Mouse (Mus musculus): ENCODE data around the gene Il18bp.

The Il18bp gene

GRCm38 (mm10) chr7:102000921-102001630, 17.4 kb downstream of the Il18bp start:
- DNase-seq = peak; percentile 55

GRCm38 (mm10) chr7:102000296-102000695, 18.2 kb downstream of the Il18bp start:
- DNase-seq = no peak

- peak; percentile 81 for DNase-seq
Observed at GRCm38 (mm10) chr7:101999461-102000151, 18.9 kb downstream of the Il18bp start.

GRCm38 (mm10) chr7:101998194-101998927, 20.1 kb downstream of the Il18bp start:
- DNase-seq = peak; percentile 91

GRCm38 (mm10) chr7:101994241-101994640, 24.2 kb downstream of the Il18bp start:
- DNase-seq = no peak

GRCm38 (mm10) chr7:101985081-101985480, 33.4 kb downstream of the Il18bp start:
- DNase-seq = no peak

GRCm38 (mm10) chr7:101982735-101983134, 35.8 kb downstream of the Il18bp start:
- DNase-seq = no peak

- DNase-seq = peak; percentile 44
Observed at GRCm38 (mm10) chr7:101974505-101974904, 44.0 kb downstream of the Il18bp start.

GRCm38 (mm10) chr7:101973730-101974129, 44.8 kb downstream of the Il18bp start:
- DNase-seq = no peak

- no peak for DNase-seq
Observed at GRCm38 (mm10) chr7:101971721-101972120, 46.8 kb downstream of the Il18bp start.

GRCm38 (mm10) chr7:101970821-101971461, 47.5 kb downstream of the Il18bp start:
- DNase-seq = peak; percentile 88

GRCm38 (mm10) chr7:101970429-101970775, 48.1 kb downstream of the Il18bp start:
- no peak for DNase-seq

GRCm38 (mm10) chr7:101969694-101970428, 48.6 kb downstream of the Il18bp start:
- DNase-seq = peak; percentile 90

GRCm38 (mm10) chr7:101968751-101969150, 49.7 kb downstream of the Il18bp start:
- peak; percentile 36 for DNase-seq

GRCm38 (mm10) chr7:101967256-101967655, 51.2 kb downstream of the Il18bp start:
- no peak for DNase-seq

GRCm38 (mm10) chr7:101965606-101966005, 52.9 kb downstream of the Il18bp start:
- DNase-seq = no peak

All from cerebellum, adult 11-12 months (tissue).